Mouse (Mus musculus): Measurements from ENCODE around the gene Ube2ql1. TPM values are rescaled to one million over a fixed set of nuclear protein-coding genes. Genes with fewer than 3 reads are reported as not detected.
A peak's percentile ranks its signal among the peaks of the same experiment; 100 is the strongest.

Ube2ql1 gene
- total RNA-seq (2021) = 1 to 10 TPM; 6.9 to 7.2 TPM
- long read RNA-seq, experiment 1, transcript Ube2ql1-201 (2 exons, 2,674 nt) = major isoform, 7 of 11 reads
- long read RNA-seq, experiment 1, partial matches to known transcripts = 0 of 11 reads
- long read RNA-seq, experiment 1, other reads (novel, unspliced or antisense) = 4 of 11 reads
- long read RNA-seq, experiment 2, partial matches to known transcripts = 0 of 3 reads
- long read RNA-seq, experiment 2, other reads (novel, unspliced or antisense) = 1 of 3 reads

- DNase-seq = peak; percentile 85 to 86
Measured at GRCm38 (mm10) chr13:69739759-69740135, at the start of gene Ube2ql1. Gene Ube2ql1 (minus strand): TSS chr13:69739889.

DNA sequence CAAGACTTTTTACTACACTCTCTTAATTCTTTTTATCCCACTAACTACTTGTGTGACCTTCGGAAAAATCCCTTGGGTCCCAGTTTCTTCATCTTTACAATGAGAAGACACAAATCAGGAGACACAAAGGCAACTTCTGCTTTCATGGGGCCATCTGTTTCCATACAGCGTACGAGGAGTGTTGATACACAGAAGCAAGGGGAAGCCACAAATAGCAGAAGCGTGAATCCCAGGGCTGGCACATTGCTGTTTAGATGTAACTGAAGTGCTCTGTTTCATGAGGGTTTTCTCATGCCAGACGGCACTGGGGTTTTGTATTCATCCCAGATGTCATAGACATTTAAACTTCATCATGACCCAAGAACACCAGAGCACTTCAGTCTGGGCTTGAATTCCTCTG, 49.0 kb upstream of the Ube2ql1 start:
- DNase-seq = no peak

DNA sequence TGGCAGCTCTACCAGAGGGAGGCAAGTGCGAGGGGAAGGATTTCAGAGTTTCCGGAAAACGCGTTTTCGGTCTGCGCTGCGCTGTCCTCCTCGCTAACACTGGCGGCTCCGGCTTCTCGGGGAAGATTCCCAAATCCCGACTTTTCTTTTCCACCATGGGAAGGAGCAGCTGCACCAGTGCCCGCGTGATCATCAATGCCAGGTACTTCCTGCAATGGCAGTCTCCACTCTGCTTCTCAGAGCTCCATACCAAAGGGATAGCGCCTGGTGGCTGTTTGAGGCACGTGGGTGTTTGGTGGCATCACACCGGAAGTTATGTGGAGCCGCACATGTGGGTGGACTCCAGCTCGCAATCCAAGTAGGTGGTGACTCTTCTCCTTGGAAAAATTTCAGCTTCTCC, 38.5 kb upstream of the Ube2ql1 start:
- DNase-seq = no peak

- no peak for DNase-seq
Measured at GRCm38 (mm10) chr13:69772358-69772757, 32.7 kb upstream of the Ube2ql1 start.

DNA sequence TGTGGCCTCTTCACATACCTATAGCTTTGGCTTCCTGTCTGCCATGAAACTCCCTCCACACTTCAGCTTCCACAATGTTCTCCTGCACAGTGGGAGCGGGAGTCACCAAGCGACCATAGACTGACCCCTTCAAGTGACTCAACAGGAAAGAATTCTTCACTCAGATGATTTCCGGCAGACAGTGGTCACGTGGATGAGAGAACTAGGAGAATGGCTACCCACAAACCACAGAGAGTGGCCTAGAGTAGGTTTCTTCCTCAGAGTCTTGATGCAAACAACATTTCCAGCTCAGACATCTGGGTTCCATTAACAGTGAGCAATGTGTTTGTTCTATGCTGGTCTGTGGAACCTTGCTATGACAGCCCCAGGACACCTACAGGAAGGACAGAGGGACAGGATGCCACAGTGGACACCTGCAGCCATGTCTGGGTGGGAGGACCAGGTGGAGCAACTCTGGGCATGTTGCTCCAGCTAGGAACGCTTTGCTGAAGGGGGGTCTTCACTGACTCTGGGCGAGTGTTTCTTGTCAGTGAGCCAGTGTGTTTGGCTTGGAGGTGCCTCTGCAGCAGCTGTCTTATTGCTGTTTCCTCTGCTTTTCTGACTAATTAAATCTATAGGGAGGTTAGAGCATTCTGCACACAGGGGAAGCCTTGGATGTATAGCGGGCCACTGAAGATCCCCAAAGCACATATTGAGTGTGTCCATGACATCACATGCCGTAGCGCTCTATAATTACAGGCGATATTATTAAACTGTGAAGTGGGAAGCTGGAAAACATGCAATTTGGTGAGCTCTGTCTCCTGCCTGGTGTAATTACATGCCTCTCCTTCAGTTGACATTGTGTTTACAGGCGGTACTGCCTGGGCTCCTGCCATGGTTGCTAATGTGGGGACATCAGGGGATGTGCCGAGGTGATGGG, 31.1 kb upstream of the Ube2ql1 start:
- DNase-seq = no peak

- no peak for DNase-seq
Measured at GRCm38 (mm10) chr13:69768152-69768551, 28.5 kb upstream of the Ube2ql1 start.

- DNase-seq = no peak
Measured at GRCm38 (mm10) chr13:69764646-69765045, 25.0 kb upstream of the Ube2ql1 start.

DNA sequence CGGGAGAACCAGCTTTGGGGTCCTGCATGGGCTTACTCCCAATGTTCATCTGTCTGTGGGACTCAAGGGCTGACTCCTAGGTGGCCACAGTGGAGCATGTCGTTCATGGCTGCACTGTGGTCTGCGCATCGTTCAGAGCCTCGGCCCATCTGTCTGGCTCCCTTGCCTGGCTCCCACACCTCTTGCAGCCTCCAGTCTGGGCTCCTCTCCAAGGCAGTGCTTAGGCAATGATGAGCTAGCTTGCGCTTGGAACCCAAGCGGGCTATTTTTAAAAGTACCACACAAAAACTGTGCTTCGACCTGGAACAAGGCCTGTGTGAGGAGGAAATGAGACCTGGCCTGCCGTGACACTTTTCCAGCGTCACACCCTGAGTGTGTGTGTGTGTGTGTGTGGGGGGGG, 21.7 kb upstream of the Ube2ql1 start:
- peak; percentile 75 to 82 for DNase-seq

- no peak for DNase-seq
Measured at GRCm38 (mm10) chr13:69758979-69759378, 19.3 kb upstream of the Ube2ql1 start.

GRCm38 (mm10) chr13:69752875-69753274, 13.2 kb upstream of the Ube2ql1 start:
- DNase-seq = no peak

- DNase-seq = peak in 1 of 2 experiments; percentile 7
Measured at GRCm38 (mm10) chr13:69751510-69751909, 11.8 kb upstream of the Ube2ql1 start.

GRCm38 (mm10) chr13:69748756-69749155, 9.1 kb upstream of the Ube2ql1 start:
- no peak for DNase-seq

DNA sequence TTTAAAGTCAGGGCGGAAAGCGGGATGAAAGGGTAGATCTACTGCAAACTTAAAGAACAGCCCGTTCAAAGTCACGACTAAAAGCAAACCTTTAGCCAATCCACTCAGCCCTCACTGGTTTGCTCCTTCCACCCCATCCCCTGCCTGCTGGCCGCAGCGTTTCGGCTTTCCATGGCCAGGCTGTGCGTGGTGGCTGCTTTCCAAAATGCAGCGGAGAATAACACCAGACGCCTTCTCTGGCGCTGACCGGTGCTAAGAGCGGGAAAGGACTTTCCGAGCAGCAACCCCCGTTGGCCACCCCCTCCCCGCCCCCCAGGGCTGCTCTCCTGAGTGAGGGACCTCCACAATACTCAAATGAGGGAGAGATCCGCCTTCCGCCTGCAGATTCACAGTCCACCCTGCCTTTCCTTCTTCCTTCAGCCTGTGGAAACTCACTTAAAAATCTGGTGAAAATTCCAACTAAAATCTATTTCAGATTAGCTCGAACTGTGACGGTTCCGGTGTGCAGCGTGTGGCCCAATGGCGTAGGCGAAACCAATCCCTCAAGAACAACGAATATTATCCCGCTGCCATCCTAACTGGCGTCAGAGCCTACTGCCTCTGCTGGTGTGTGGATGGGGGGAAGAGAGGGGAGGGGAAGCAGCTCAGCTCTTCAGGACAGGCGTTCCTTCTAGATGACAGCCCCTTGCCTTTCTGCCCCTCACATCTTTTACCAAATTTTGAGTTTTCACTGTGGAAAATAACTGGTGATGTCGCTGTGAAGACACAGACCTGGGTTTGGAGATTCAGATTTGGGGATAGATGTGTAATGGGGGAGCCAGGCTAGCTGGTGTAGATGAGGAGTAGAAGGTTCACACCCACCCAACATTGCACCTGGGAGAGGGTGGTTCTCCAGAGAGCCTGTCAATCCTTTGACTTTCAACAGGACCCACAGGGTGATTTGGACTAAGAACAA, 919 bp upstream of the Ube2ql1 start:
- peak; percentile 52 to 64 for DNase-seq

DNA sequence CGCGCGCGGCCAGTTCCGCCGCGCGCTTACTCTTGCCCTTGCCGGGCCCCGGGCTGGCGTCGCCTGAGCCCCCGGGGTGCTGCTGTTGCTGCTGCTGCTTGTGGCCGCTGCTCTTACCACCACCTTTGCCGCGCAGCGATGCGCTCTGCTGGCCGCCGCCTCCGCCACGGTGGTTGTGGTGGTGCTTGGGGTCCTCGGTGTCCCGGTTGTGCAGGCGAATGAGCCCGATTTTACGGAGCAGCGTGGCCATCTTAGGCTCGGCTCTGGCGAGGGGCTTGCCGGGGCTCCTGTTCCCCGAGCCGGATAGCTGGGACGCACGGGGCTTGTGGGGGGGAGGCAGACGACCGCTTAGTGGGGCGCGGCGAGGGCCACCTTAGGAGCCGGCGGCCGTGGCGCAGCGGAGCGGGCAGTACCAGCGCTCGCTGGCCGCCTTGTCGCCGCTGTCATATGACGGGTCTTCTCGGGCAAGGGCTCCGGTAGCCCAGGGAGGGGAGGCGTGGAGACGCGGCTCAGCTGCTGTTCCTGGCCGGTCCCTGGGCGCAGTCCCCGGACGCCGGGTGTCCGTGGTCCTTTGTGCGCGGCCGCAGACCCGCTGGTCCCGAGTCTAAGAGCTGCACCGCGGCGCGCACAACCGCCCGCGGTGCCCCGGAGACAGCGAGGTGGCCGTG, 464 bp downstream of the Ube2ql1 start:
- peak; percentile 7 to 34 for DNase-seq

- DNase-seq = peak; percentile 8 to 25
Measured at GRCm38 (mm10) chr13:69738461-69738971, 1.2 kb downstream of the Ube2ql1 start.

GRCm38 (mm10) chr13:69737444-69738185, 2.1 kb downstream of the Ube2ql1 start:
- DNase-seq = no peak

DNA sequence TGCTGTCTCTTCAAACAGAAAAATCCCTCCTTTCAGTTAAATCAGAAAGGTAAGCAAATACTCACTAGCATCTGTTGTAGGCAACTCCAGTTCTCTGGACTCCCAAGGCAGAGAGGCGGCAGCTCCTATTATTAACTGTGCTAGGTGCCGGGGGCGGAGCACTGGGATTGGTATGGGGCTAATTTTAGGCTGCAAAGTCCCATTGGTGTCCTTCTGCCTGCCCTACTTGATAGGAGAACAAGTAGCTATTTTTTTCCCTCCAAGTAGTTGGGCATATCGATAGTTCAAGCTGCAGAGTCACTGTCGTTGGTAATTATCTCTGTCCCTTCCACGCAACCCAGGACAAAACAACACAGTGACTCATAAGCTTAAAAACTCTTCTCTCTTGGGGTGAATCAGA, 7.1 kb downstream of the Ube2ql1 start:
- peak; percentile 42 to 59 for DNase-seq

DNA sequence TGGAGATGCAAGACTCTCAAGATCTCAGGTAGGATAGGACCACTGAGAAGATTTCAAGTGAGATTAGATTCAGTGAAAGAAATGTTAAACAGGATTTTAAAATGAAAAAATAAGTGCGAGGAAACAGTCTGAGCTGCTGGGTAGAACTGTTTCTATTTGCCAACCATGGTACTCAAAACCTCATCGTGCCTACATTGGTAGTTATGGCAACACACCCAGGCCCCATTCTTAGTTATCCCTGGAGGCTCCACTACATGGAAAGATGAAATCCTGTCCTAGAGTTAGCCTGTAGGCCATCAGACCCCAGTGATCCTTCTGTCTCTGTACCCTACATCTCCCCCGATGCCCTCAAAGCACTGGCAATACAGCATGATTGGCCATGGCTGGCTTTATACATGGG, 14.3 kb downstream of the Ube2ql1 start:
- no peak for DNase-seq

DNA sequence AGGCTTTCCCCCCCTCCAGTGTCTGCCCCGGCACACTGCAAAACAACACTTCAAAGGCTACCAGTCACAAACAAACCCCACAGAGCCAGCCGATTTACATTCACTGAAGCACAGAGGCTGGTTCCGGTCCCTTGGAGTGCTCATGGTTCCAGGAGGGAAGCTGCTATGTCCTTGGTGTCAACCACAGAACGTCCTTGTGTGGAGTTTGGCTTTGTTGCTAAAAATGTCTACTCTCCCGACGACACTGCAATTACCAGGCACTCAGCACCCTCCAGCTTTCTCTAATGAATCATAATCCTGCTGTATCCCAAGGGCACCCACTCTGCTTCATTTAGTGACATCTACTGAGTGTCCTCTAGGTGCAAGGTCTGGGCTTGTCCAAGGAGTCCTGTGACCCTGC, 18.5 kb downstream of the Ube2ql1 start:
- peak in 1 of 2 experiments; percentile 8 for DNase-seq

DNA sequence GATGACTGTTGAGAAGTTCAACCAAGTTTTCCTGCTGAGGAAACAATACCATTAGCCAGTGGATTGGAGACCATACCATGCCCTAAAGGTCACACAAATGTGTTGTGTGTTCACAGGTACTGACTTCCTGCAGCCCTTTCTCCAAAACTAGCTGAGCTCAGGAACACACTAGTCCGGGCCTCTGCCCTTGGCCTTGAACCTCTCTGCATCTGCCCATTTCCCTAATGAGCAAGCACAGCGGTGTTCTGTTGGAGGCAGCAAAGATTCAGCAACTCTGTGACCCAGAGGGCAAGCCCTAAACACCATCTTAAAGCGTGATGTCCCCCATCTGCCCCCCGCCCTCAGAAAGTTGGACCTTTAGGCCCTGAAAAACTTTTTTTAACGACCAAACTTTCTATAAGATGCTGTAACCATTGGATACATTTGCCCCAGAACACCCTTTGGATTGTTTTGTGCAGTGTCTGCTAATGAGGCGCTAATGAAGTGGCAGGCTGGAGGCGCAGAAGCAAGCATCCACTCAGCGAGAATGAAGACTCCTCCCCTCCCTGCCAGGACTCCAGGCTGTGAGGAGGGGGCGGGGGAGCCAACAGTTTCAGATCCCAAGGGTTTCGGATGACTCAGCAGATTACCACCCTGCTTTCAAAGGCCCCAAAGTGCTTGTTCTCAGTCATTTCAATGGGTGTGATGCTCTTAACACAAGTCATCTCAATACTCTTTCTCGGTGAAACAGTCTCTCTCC, 21.7 kb downstream of the Ube2ql1 start:
- DNase-seq = no peak

All from heart, adult 18-20 months (tissue).